Mouse (Mus musculus): ENCODE data around the gene Asb4. TPM values are rescaled to one million over a fixed set of nuclear protein-coding genes. Genes with fewer than 3 reads are reported as not detected.

Asb4 gene
- total and polyA plus RNA-seq, 3 experiments = 0.04 to 0.11 (median 0.07) TPM

DNA sequence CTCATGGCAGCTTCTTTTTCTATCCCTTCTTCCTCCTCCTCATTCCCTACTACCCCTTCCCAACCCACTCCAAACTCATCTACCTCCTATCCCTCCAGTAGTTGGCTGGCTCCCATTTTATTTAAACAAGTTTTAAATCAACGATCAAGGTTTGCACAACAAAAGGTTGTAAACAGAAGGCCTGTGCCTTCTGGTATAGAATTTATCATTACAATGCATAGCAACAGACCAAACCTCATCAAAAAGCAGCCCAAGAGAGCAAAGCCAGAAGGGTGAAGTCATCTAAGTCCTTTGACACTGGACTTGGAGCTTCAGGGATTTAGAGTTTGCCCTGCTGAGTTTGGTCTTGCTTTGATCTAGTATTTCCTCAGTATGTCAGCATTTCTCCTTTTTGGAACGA, 97.9 kb downstream of the Asb4 start:
- Histone ChIP-seq H3K79me2 (replicated peaks; ENCODE audit: control insufficient read depth, extremely low read depth, insufficient read depth, poor library complexity, severe bottlenecking) (no peaks in the 10 kb centered on the region), H3K4me3 (replicated peaks in 1 of 3; ENCODE audit: low read depth in 2 of 3, low read length in 2 of 3, poor library complexity in 1 of 3) (no peak overlapping the region), H3K9me3 (replicated peaks; ENCODE audit: low read length) (no peaks in the 10 kb centered on the region), H3K4me2 (ENCODE audit: insufficient read depth, low read depth, poor library complexity, severe bottlenecking) (no peak overlapping the region), H3K36me3 (replicated peaks in 1 of 2; ENCODE audit: control insufficient read depth in 1 of 2, insufficient read depth in 1 of 2, low read length in 1 of 2) (no peaks in the 10 kb centered on the region), H3K9ac (ENCODE audit: insufficient read depth, low read depth) (no peak overlapping the region), H3K4me1 (ENCODE audit: control insufficient read depth in 1 of 2, insufficient read depth in 2 of 2) (no peaks in the 10 kb centered on the region), H3K27ac (ENCODE audit: insufficient read depth, low read depth) (no peak overlapping the region), H3K27me3 (replicated peaks) (no peaks in the 10 kb centered on the region)
- dilution Hi-C loops (cut with MboI; ENCODE audit: extremely low pct_ligation_motif_present, extremely low pct_unique_long_range_greater_than_20kb, low sequenced_read_pairs) = no loop called here
- DNase-seq (ENCODE audit: extremely low read depth) = no peak
- in situ Hi-C loops (cut with MboI; ENCODE audit: low pct_ligation_motif_present, low pct_unique_long_range_greater_than_20kb, low sequenced_read_pairs) = no loop called here
- TF ChIP-seq UBTF (IDR thresholded peaks at IDR 0.05; ENCODE audit: low read depth, low read length) = no peak
- no peak for TF ChIP-seq USF2 (conservative IDR thresholded peaks at IDR 0.05; ENCODE audit: low read depth, low read length)
- TF ChIP-seq ZC3H11A (IDR thresholded peaks at IDR 0.05; ENCODE audit: low read depth, low read length) = no peak
- no peak for TF ChIP-seq MAZ (IDR thresholded peaks at IDR 0.05; ENCODE audit: low read depth, low read length)
- no peak for TF ChIP-seq MAX (IDR thresholded peaks at IDR 0.05; ENCODE audit: low read length)
- TF ChIP-seq NRF1 (IDR thresholded peaks at IDR 0.05; ENCODE audit: low read depth, low read length) = no peak
- no peak for TF ChIP-seq ZKSCAN1 (IDR thresholded peaks at IDR 0.05; ENCODE audit: borderline replicate concordance, low read depth, low read length)
- no peak for TF ChIP-seq GABPA (IDR thresholded peaks at IDR 0.05; ENCODE audit: insufficient replicate concordance, low read depth, low read length)
- TF ChIP-seq RCOR1 (conservative IDR thresholded peaks at IDR 0.05; ENCODE audit: low read depth, low read length) = no peak
- TF ChIP-seq CTCF (conservative IDR thresholded peaks at IDR 0.05 in 1 of 2, IDR thresholded peaks at IDR 0.05 in 1 of 2; ENCODE audit: low read depth in 2 of 2, low read length in 2 of 2) = no peak

GRCm38 (mm10) chr6:5482270-5482783, 99.1 kb downstream of the Asb4 start:
- no peaks in the 10 kb centered on the region for H3K27me3 ChIP-seq (replicated peaks)
- in situ Hi-C loops (cut with MboI; ENCODE audit: low pct_ligation_motif_present, low pct_unique_long_range_greater_than_20kb, low sequenced_read_pairs) (no loop called here), dilution Hi-C loops (cut with MboI; ENCODE audit: extremely low pct_ligation_motif_present, extremely low pct_unique_long_range_greater_than_20kb, low sequenced_read_pairs) (no loop called here)
- no peaks in the 10 kb centered on the region for H3K36me3 ChIP-seq (replicated peaks in 1 of 2; ENCODE audit: control insufficient read depth in 1 of 2, insufficient read depth in 1 of 2, low read length in 1 of 2)
- no peak overlapping the region for H3K9ac ChIP-seq (ENCODE audit: insufficient read depth, low read depth)
- H3K4me1 ChIP-seq (ENCODE audit: control insufficient read depth in 1 of 2, insufficient read depth in 2 of 2) = no peaks in the 10 kb centered on the region
- DNase-seq (ENCODE audit: extremely low read depth) = no peak
- TF ChIP-seq USF2 (conservative IDR thresholded peaks at IDR 0.05; ENCODE audit: low read depth, low read length) = no peak
- no peak for TF ChIP-seq NELFE (IDR thresholded peaks at IDR 0.05; ENCODE audit: low read depth, low read length)
- TF ChIP-seq JUN (IDR thresholded peaks at IDR 0.05; ENCODE audit: insufficient read depth, low read depth, low read length) = no peak
- no peak for TF ChIP-seq ETS1 (conservative IDR thresholded peaks at IDR 0.05; ENCODE audit: low read depth, low read length)
- TF ChIP-seq ELF1 (IDR thresholded peaks at IDR 0.05; ENCODE audit: low read depth, low read length) = no peak
- TF ChIP-seq MXI1 (IDR thresholded peaks at IDR 0.05; ENCODE audit: low read depth, low read length) = no peak
- TF ChIP-seq BHLHE40 (IDR thresholded peaks at IDR 0.05; ENCODE audit: low read depth, low read length) = no peak
- TF ChIP-seq MEF2A (IDR thresholded peaks at IDR 0.05; ENCODE audit: borderline replicate concordance, low read depth, low read length) = no peak
- no peak for TF ChIP-seq CHD2 (IDR thresholded peaks at IDR 0.05; ENCODE audit: low read length)
- TF ChIP-seq MAZ (IDR thresholded peaks at IDR 0.05; ENCODE audit: low read depth, low read length) = no peak
- TF ChIP-seq ZKSCAN1 (IDR thresholded peaks at IDR 0.05; ENCODE audit: borderline replicate concordance, low read depth, low read length) = no peak
- no peak for TF ChIP-seq PAX5 (IDR thresholded peaks at IDR 0.05; ENCODE audit: low read length)
- TF ChIP-seq CHD1 (IDR thresholded peaks at IDR 0.05; ENCODE audit: low read depth, low read length) = no peak
- H3K4me3 ChIP-seq (replicated peaks in 1 of 3; ENCODE audit: low read depth in 2 of 3, low read length in 2 of 3, poor library complexity in 1 of 3) = no peak overlapping the region
- H3K9me3 ChIP-seq (replicated peaks; ENCODE audit: low read length) = no peaks in the 10 kb centered on the region
- H3K4me2 ChIP-seq (ENCODE audit: insufficient read depth, low read depth, poor library complexity, severe bottlenecking) = no peak overlapping the region
- H3K79me2 ChIP-seq (replicated peaks; ENCODE audit: control insufficient read depth, extremely low read depth, insufficient read depth, poor library complexity, severe bottlenecking) = no peaks in the 10 kb centered on the region
- H3K27ac ChIP-seq (ENCODE audit: insufficient read depth, low read depth) = no peak overlapping the region

Other genes starting within 250 kb of the Asb4 start
- gene Pon1, start 189.4 kb upstream of the Asb4 start, total RNA-seq (2012; rRNA removed) = not detected in 2 replicates
- gene Pon1, start 189.4 kb upstream of the Asb4 start, total RNA-seq (2014; rRNA removed) = not detected in 2 replicates
- gene Pon1, start 189.4 kb upstream of the Asb4 start, polyA plus RNA-seq (2012; ENCODE audit: insufficient read length, low read depth) = not detected in 2 replicates
- gene Pon3, start 127.1 kb upstream of the Asb4 start, total RNA-seq (2012; rRNA removed) = 12.6 and 13.4 TPM in 2 replicates
- 32.3 and 33.1 TPM in 2 replicates for gene Pon3, start 127.1 kb upstream of the Asb4 start, total RNA-seq (2014; rRNA removed)
- 27.5 and 30.2 TPM in 2 replicates for gene Pon3, start 127.1 kb upstream of the Asb4 start, polyA plus RNA-seq (2012; ENCODE audit: insufficient read length, low read depth)
- 14.2 and 18.5 TPM in 2 replicates for gene Pon2, start 84.9 kb upstream of the Asb4 start, total RNA-seq (2012; rRNA removed)
- 32.0 and 36.9 TPM in 2 replicates for gene Pon2, start 84.9 kb upstream of the Asb4 start, total RNA-seq (2014; rRNA removed)
- 35.7 and 36.2 TPM in 2 replicates for gene Pon2, start 84.9 kb upstream of the Asb4 start, polyA plus RNA-seq (2012; ENCODE audit: insufficient read length, low read depth)
- gene Pdk4, start 112.9 kb downstream of the Asb4 start, total RNA-seq (2012; rRNA removed) = not detected in 2 replicates
- not detected in 2 replicates for gene Pdk4, start 112.9 kb downstream of the Asb4 start, total RNA-seq (2014; rRNA removed)
- gene Pdk4, start 112.9 kb downstream of the Asb4 start, polyA plus RNA-seq (2012; ENCODE audit: insufficient read length, low read depth) = not detected in 2 replicates

Data from CH12.LX (cell line).